Mouse (Mus musculus) stomach, embryonic 14.5 days (tissue): ENCODE measurements at regions not wholly inside any gene's neighbourhood (a gene's known extent, or its start where the extent isn't known, plus 50 kb on each side); places are given as distances from the start of the nearest gene placed in this dataset.

Source experiments
- ATAC-seq: fragments of 200-750 bp; cut with Nextera tagmentation; 2 replicates; pipeline ENCODE4 v1.8.0; 2017; ENCODE audit warnings: low read depth, moderate TSS enrichment; ENCODE audit not compliant: insufficient number of reproducible peaks, insufficient read depth, low FRiP score
- H3K27ac ChIP-seq: fragments of 300-500 bp; sonication (generic); 2 replicates; pipeline ENCODE4 v1.5.1; 2014; ENCODE audit warnings: mild to moderate bottlenecking, low read length, moderate library complexity, mixed read lengths
- H3K27me3 ChIP-seq: fragments of 300-500 bp; sonication (generic); 2 replicates; pipeline ENCODE4 v1.6.1; 2014; ENCODE audit warnings: low read length, control low read depth, mixed read lengths; ENCODE audit not compliant: control insufficient read depth, insufficient read depth
- H3K36me3 ChIP-seq: fragments of 300-500 bp; sonication (generic); 2 replicates; pipeline ENCODE4 v1.6.1; 2014; ENCODE audit warnings: mild to moderate bottlenecking, control low read depth, low read length, moderate library complexity, mixed read lengths; ENCODE audit not compliant: control insufficient read depth, insufficient read depth
- H3K4me1 ChIP-seq: fragments of 300-500 bp; sonication (generic); 2 replicates; pipeline ENCODE4 v1.6.1; 2014; ENCODE audit warnings: low read length, control low read depth, mixed read lengths; ENCODE audit not compliant: control insufficient read depth, insufficient read depth
- H3K4me2 ChIP-seq: fragments of 300-500 bp; sonication (generic); replicated peaks from 2 replicates; pipeline ENCODE4 v1.6.1; 2014; ENCODE audit warnings: low read depth, low read length, control low read depth
- H3K4me3 ChIP-seq: fragments of 300-500 bp; sonication (generic); 2 replicates; pipeline ENCODE4 v1.5.1; 2014; ENCODE audit warnings: low read depth, low read length, control low read depth
- H3K9ac ChIP-seq: fragments of 300-500 bp; sonication (generic); replicated peaks from 2 replicates; pipeline ENCODE4 v1.6.1; 2014; ENCODE audit warnings: low read depth, mild to moderate bottlenecking, control low read depth, low read length, moderate library complexity, mixed read lengths
- H3K9me3 ChIP-seq: fragments of 300-500 bp; sonication (generic); 2 replicates; pipeline ENCODE4 v1.6.1; 2016; ENCODE audit warnings: low read depth, low read length, control low read depth; ENCODE audit not compliant: control insufficient read depth
- WGBS: fragments of 180-500 bp; shearing (Covaris S2); extraction: QIAGEN DNeasy Blood & Tissue Kit; methylation state at CpG from one replicate; pipeline ENCODE4 v1.1.7; 2014; 5-methylcytosine and 5-hydroxymethylcytosine counted together

- Histone ChIP-seq H3K9me3 (no peaks in the 10 kb centered on the region), H3K36me3 (no peaks in the 10 kb centered on the region), H3K27ac (no peak overlapping the region), H3K27me3 (no peaks in the 10 kb centered on the region), H3K4me2 (no peak overlapping the region), H3K4me1 (peaks cover 12% of the 10 kb centered on the region), H3K9ac (no peak overlapping the region), H3K4me3 (no peak overlapping the region)
- ATAC-seq, result no peak
- 40% methylated on average over 13 of the region's 13 CpGs for WGBS
These were observed 147.0 kb downstream of the Mreg start for GRCm38 (mm10) chr1:72065090-72065489.

- Histone ChIP-seq H3K4me3 (no peak overlapping the region), H3K27me3 (no peaks in the 10 kb centered on the region), H3K9ac (no peak overlapping the region), H3K9me3 (no peaks in the 10 kb centered on the region), H3K4me2 (no peak overlapping the region), H3K4me1 (peaks cover 13% of the 10 kb centered on the region), H3K27ac (no peak overlapping the region), H3K36me3 (no peaks in the 10 kb centered on the region)
- WGBS, result 46% methylated on average over 5 of the region's 5 CpGs
- no peak for ATAC-seq
These were observed 151.7 kb downstream of the Mreg start for GRCm38 (mm10) chr1:72060393-72060792.

DNA sequence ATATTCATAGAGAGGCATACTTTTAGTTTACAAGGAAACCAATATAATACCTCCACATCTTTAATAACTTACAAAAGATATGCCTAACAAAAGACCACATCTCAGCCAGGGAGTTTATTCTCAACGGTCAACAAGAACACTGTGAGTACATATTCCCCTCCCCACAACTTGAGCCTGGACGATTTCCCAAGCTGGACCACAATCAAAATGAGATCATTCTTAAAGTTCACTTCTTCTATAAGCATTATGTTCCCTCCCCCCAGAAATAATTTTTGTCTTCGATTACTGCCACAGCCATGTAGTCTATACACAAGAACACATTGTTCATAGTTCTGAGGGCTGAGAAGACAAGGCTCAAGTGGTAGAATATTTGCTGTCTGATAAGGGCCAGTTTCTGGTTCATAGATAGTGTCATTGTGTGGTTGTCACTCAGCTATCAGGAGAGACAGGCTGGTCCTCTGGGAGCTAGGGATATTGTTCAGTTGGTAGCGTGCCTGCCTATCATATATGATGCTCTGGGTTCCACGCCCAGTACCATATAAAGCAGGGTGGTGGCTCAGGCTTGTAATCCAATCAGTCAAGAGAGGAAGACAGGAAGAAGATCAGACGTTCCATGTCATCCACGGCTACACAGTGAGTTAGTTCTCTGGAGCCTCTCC, 153.9 kb downstream of the Mreg start:
- WGBS, result 72% methylated on average over 7 of the region's 7 CpGs
- ATAC-seq, result no peak

DNA sequence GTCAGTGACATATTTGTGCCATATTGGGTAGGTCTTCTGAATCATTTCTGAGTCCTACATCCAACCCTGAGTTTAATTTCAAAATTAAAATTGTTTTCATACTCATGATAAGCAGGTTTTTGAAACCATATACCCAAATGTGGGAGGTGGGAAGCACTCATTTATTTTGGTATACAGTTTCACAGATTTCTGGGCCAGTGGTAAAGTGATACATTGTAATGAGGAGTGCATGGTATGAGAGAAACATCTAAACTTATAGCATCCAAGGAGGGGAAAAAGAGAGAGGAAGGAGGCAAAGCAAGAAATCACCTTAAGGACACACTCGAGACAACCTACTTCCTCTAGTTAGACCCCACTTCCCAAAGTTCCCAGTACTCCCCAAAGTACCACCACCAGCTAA, 157.6 kb downstream of the Mreg start:
- ATAC-seq, result no peak
- H3K27me3 ChIP-seq, result no peaks in the 10 kb centered on the region
- WGBS, result 92% methylated on average over 1 of the region's 1 CpGs
- H3K4me3 ChIP-seq, result no peak overlapping the region
- no peaks in the 10 kb centered on the region for H3K36me3 ChIP-seq
- H3K9me3 ChIP-seq, result no peaks in the 10 kb centered on the region
- H3K4me2 ChIP-seq, result no peak overlapping the region
- H3K9ac ChIP-seq, result no peak overlapping the region
- no peaks in the 10 kb centered on the region for H3K4me1 ChIP-seq
- H3K27ac ChIP-seq, result no peak overlapping the region

More for the DNA sequence above, 153.9 kb downstream of the Mreg start:
- H3K4me2 ChIP-seq, result no peak overlapping the region
- no peak overlapping the region for H3K9ac ChIP-seq
- H3K27me3 ChIP-seq, result no peaks in the 10 kb centered on the region
- H3K4me1 ChIP-seq, result 0 out of 2 replicates have a peak, but pooled peaks cover 6% of the 10 kb centered on the region
- no peak overlapping the region for H3K27ac ChIP-seq
- H3K9me3 ChIP-seq, result no peaks in the 10 kb centered on the region
- no peaks in the 10 kb centered on the region for H3K36me3 ChIP-seq
- no peak overlapping the region for H3K4me3 ChIP-seq

- no peak for ATAC-seq
- H3K4me3 ChIP-seq, result no peak overlapping the region
- 85% methylated on average over 3 of the region's 3 CpGs for WGBS
- H3K27ac ChIP-seq, result no peak overlapping the region
- H3K36me3 ChIP-seq, result no peaks in the 10 kb centered on the region
- H3K4me1 ChIP-seq, result no peaks in the 10 kb centered on the region
- no peaks in the 10 kb centered on the region for H3K27me3 ChIP-seq
- H3K9me3 ChIP-seq, result no peaks in the 10 kb centered on the region
- no peak overlapping the region for H3K4me2 ChIP-seq
- H3K9ac ChIP-seq, result no peak overlapping the region
These were observed 161.2 kb downstream of the Mreg start for GRCm38 (mm10) chr1:72050858-72051257.

- Histone ChIP-seq H3K4me3 (no peak overlapping the region), H3K27me3 (no peaks in the 10 kb centered on the region), H3K4me2 (no peak overlapping the region), H3K27ac (no peak overlapping the region), H3K9ac (no peak overlapping the region), H3K9me3 (no peaks in the 10 kb centered on the region), H3K4me1 (no peaks in the 10 kb centered on the region), H3K36me3 (no peaks in the 10 kb centered on the region)
- WGBS, result 68% methylated on average over 2 of the region's 2 CpGs
- no peak for ATAC-seq
These were observed 166.0 kb downstream of the Mreg start for GRCm38 (mm10) chr1:72046072-72046471.

DNA sequence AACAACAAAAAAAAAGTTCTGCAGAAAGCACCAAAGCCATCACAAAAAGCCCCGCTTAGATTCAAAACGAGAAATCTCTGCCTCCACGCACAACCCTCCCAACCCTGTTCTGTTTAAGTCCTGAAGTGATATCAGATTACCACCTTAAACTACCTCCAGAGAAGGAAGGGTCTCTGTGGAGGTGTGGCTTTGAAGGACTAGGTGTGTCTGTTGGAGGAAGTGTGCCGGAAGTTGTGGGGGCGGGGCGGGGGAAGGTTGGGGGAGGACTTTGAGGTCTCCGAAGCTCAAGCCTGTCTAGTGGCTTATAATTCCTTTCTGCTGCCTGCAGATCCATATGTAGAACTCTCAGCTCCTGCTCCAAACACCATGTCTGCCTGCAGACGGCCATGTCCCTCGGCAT, 173.6 kb downstream of the Mreg start:
- Histone ChIP-seq H3K9ac (no peak overlapping the region), H3K27ac (no peak overlapping the region), H3K4me2 (no peak overlapping the region), H3K4me3 (no peak overlapping the region), H3K27me3 (no peaks in the 10 kb centered on the region), H3K36me3 (no peaks in the 10 kb centered on the region), H3K4me1 (no peaks in the 10 kb centered on the region), H3K9me3 (no peaks in the 10 kb centered on the region)
- WGBS, result 49% methylated on average over 9 of the region's 9 CpGs
- no peak for ATAC-seq

GRCm38 (mm10) chr1:72036600-72036999, 175.5 kb downstream of the Mreg start:
- no peak for ATAC-seq
- WGBS, result 73% methylated on average over 5 of the region's 5 CpGs
- H3K27me3 ChIP-seq, result no peaks in the 10 kb centered on the region
- H3K27ac ChIP-seq, result no peak overlapping the region
- H3K9me3 ChIP-seq, result no peaks in the 10 kb centered on the region
- no peak overlapping the region for H3K9ac ChIP-seq
- H3K4me3 ChIP-seq, result no peak overlapping the region
- H3K4me2 ChIP-seq, result no peak overlapping the region
- no peaks in the 10 kb centered on the region for H3K36me3 ChIP-seq
- no peaks in the 10 kb centered on the region for H3K4me1 ChIP-seq

DNA sequence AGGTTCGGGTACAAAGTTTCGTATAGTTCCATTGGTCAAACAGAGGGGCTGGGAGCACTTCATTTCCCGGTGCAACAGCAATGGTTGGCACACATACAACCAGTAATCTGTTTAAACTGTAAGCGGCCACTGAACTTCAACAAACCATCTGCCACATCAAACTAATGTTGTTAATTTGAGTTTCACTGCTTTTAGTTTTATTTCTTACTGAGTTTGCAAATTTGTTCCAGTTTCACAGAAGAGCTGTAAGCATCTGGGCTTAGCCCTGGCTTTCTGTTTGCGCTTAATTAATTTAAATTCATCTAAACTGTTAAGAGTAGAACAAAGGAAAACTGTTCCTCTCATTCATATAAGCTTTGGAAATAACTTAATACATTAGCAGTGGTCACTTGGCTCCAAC, 176.0 kb downstream of the Mreg start:
- Histone ChIP-seq H3K9me3 (no peaks in the 10 kb centered on the region), H3K27me3 (no peaks in the 10 kb centered on the region), H3K4me2 (no peak overlapping the region), H3K4me1 (no peaks in the 10 kb centered on the region), H3K9ac (no peak overlapping the region), H3K36me3 (no peaks in the 10 kb centered on the region), H3K27ac (no peak overlapping the region), H3K4me3 (no peak overlapping the region)
- WGBS, result 62% methylated on average over 5 of the region's 5 CpGs
- no peak for ATAC-seq
